Mouse (Mus musculus) erythroblast, embryonic 14.5 days (primary cell): ENCODE results near the gene Zfp62.

Source experiments
- GATA1 ChIP-seq: IDR thresholded peaks from 2 replicates; pipeline ENCODE4 v1.6.1; 2012; ENCODE audit warnings: low read length, inconsistent platforms, mixed read lengths
- TAL1 ChIP-seq: IDR thresholded peaks from 3 replicates; pipeline ENCODE4 v1.6.1; 2012; ENCODE audit warnings: low read length, inconsistent platforms, mixed read lengths

DNA sequence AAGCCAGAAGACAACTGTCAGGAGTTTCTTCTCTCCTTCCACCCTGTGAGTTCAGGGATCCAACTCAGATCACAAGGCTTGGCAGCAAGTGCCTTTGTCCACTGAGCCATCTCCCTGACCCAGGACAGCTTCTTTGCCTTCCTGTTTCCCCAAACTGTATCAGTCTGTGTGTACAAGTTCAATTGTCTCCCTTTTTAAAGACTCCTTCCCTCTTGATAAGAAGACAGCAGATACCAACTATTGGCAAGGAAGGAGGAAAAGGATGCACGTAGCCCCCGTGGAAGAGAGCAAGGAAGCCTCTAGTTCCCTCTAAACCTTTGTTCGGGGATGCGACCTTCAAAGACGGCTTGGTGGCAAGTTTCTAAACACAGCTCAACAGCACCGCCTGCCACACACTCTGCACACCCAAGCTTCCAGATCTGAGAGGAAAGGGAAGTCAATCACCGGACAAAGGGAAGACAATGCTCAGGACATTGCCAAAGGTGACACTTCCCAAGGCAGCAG lies 7.2 kb upstream of the Zfp62 start:
- TF ChIP-seq GATA1 (no peak), TAL1 (no peak)
